Mouse (Mus musculus) hindbrain, embryonic 11.5 days (tissue): ENCODE results near the gene Fmn2. TPM values are rescaled to one million over a fixed set of nuclear protein-coding genes. Genes with fewer than 3 reads are reported as not detected.
A peak's percentile ranks its signal among the peaks of the same experiment; 100 is the strongest.

Source experiments
- ATAC-seq: fragments of 200-750 bp; cut with Nextera tagmentation; 2 replicates; pipeline ENCODE4 v1.8.0; 2017; ENCODE audit warnings: mild to moderate bottlenecking, moderate TSS enrichment, moderate library complexity; ENCODE audit not compliant: low FRiP score
- DNase-seq: peaks from one replicate; pipeline ENCODE4 v3.0.0-alpha.2; 2015; ENCODE audit warnings: low spot score
- H3K27ac ChIP-seq: fragments of 300-500 bp; sonication (generic); 2 replicates; pipeline ENCODE4 v1.5.1; 2014; ENCODE audit warnings: mild to moderate bottlenecking, low read depth, low read length
- H3K27me3 ChIP-seq: fragments of 300-500 bp; sonication (generic); 2 replicates; pipeline ENCODE4 v1.6.1; 2014; ENCODE audit warnings: mild to moderate bottlenecking, low read length, moderate library complexity, mixed read lengths; ENCODE audit not compliant: control insufficient read depth, insufficient read depth
- H3K36me3 ChIP-seq: fragments of 300-500 bp; sonication (generic); 2 replicates; pipeline ENCODE4 v1.6.1; 2014; ENCODE audit warnings: mild to moderate bottlenecking, low read length, moderate library complexity, mixed read lengths; ENCODE audit not compliant: control insufficient read depth, insufficient read depth
- H3K4me1 ChIP-seq: fragments of 300-500 bp; sonication (generic); replicated peaks from 2 replicates; pipeline ENCODE4 v1.6.1; 2014; ENCODE audit warnings: low read length, mixed read lengths; ENCODE audit not compliant: control insufficient read depth, insufficient read depth
- H3K4me2 ChIP-seq: fragments of 300-500 bp; sonication (generic); replicated peaks from 2 replicates; pipeline ENCODE4 v1.6.1; 2014; ENCODE audit warnings: mild to moderate bottlenecking, low read depth, low read length
- H3K4me3 ChIP-seq: fragments of 300-500 bp; sonication (generic); 2 replicates; pipeline ENCODE4 v1.5.1; 2014; ENCODE audit warnings: low read depth, low read length
- H3K9ac ChIP-seq: fragments of 300-500 bp; sonication (generic); 2 replicates; pipeline ENCODE4 v1.6.1; 2014; ENCODE audit warnings: low read depth, low read length
- H3K9me3 ChIP-seq: fragments of 300-500 bp; sonication (generic); 2 replicates; pipeline ENCODE4 v1.6.1; 2016; ENCODE audit warnings: low read length; ENCODE audit not compliant: control insufficient read depth
- WGBS: fragments of 180-500 bp; shearing (Covaris S2); extraction: QIAGEN DNeasy Blood & Tissue Kit; methylation state at CpG from one replicate; pipeline ENCODE4 v1.1.7; 2014; 5-methylcytosine and 5-hydroxymethylcytosine counted together
- polyA plus RNA-seq: library from polyadenylated mRNA; unstranded; fragments of >200 nt; fragmentation: Nextera tagmentation; extraction: Ambion mirVana; gene quantifications from 2 replicates; pipeline ENCODE4 v1.2.1, GENCODE M21; 2014

The Fmn2 gene
- polyA plus RNA-seq = 7.7 and 11.3 TPM in 2 replicates

DNA sequence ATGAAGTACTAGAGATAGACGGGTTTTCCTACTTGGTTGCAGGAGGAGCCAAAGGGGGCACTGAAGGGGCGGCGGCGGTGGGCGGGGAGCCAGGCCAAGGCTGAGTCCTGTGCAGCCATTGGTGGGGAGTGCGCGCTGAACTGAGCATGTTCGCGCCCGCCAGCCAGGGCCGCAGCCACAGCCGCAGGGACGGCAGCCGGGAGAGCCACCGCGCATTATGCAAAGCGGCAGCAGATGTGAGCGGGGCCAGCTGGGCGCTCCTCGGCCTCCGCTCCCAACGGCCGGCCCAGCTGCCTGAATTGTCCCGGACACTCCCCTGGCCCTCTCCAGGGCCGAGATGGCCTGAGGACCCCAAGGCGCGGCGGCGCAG is at the start of gene Fmn2:
Gene Fmn2, plus strand, starts transcription at position 165 of the 370 bp plus-strand sequence.
- DNase-seq (peak; percentile 90), ATAC-seq (peak; percentile 94)
- Histone ChIP-seq H3K4me1 (no peaks in the 10 kb centered on the region; the same call in 1 of the 2 replicates), H3K9ac (peak within 1 kb of the TSS; percentile 84), H3K9me3 (no peaks in the 10 kb centered on the region), H3K4me2 (peak within 1 kb of the TSS; percentile 90), H3K27ac (peak within 1 kb of the TSS; percentile 95), H3K27me3 (no peaks in the 10 kb centered on the region), H3K36me3 (no peaks in the 10 kb centered on the region), H3K4me3 (peak within 1 kb of the TSS; percentile 80)
- WGBS = 0% methylated on average over 26 of the region's 29 CpGs

DNA sequence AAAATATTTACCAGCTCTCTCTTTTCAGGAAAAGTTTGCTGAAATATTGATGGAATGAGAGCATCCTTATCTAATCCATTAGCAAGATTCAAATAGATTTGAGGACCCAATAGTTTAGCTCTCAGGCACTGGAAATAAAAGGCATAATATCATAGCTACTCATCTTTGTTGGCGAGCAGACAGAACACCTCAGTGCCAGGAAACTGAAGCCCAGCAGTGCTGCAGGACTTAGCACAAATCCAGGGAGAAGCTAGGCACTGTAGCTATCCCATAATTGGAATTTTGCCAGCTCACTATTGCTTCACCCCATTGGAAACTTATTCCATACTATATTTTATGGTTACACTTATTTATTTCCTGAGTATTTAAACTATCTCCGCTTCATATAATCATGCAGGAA is 46.5 kb upstream of the Fmn2 start:
- no peak for DNase-seq
- ATAC-seq = no peak
- Histone ChIP-seq H3K27ac (no peak overlapping the region), H3K9me3 (no peaks in the 10 kb centered on the region), H3K9ac (no peak overlapping the region), H3K4me3 (no peak overlapping the region), H3K27me3 (no peaks in the 10 kb centered on the region), H3K4me2 (no peak overlapping the region), H3K36me3 (no peaks in the 10 kb centered on the region), H3K4me1 (no peaks in the 10 kb centered on the region)
- 91% methylated on average over 2 of the region's 2 CpGs for WGBS

DNA sequence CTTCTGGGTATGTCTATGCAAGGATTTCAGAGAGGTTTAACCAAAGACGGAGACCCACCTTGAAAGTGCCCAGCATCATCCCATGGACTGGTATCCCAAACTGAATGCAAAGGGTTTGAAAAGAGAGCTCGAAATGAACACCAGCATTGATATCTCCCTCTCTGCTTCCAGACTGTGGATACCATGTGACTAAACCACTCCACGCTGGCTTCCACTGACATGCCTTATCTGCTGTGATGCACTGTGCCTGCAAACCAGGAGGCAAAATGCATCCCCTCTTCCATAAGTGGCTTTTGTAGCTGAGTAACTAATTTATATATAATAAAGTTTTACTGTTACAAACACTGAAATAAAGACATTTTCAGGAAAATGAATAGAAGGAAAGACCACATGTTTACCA is 36.2 kb upstream of the Fmn2 start:
- DNase-seq (no peak), ATAC-seq (no peak)
- Histone ChIP-seq H3K4me1 (no peaks in the 10 kb centered on the region), H3K9ac (no peak overlapping the region), H3K4me2 (no peak overlapping the region), H3K36me3 (no peaks in the 10 kb centered on the region), H3K4me3 (no peak overlapping the region), H3K27ac (no peak overlapping the region), H3K9me3 (no peaks in the 10 kb centered on the region), H3K27me3 (no peaks in the 10 kb centered on the region)
- 89% methylated on average over 3 of the region's 3 CpGs for WGBS

DNA sequence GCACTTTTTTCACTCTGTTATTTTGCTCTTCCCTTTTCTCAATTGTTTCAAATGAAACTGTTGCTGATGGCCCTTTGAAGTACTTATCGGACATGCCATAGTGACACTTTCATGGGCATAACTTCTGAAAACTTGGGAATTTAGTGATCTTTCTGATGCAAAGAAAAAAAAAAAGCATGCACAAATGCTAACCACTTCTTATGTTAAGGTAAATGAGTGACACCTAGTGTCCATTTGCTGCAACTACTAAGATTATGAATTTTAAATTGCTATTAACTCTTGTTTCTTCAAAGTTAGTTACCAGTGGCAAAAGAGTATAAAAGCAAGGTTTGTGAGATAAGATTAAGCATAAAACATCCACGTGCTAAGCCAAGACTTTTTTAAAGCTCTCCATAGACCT is 35.4 kb upstream of the Fmn2 start:
- Histone ChIP-seq H3K4me3 (no peak overlapping the region), H3K27me3 (no peaks in the 10 kb centered on the region), H3K4me1 (no peaks in the 10 kb centered on the region), H3K27ac (no peak overlapping the region), H3K9ac (no peak overlapping the region), H3K36me3 (no peaks in the 10 kb centered on the region), H3K4me2 (no peak overlapping the region), H3K9me3 (no peaks in the 10 kb centered on the region)
- no peak for ATAC-seq
- peak; percentile 39 for DNase-seq
- WGBS = 35% methylated on average over 2 of the region's 2 CpGs

DNA sequence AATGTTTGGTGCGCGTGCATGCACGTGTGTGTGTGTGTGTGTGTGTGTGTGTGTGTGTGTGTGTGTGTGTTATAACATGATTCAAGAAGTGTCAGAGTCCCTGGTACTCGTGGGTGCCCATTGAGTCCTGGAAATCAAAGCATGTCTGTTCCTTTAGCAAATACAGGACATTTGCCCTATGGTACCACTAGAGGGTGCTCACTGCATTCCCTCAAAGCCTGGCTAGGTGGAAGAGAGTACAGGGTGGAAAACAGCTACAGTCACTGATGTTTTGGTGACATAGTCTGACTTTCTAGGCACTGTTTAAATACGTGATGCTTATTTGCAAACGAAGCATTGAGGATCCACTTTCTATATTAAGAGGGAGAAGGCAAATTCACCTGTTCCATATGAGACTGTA is 31.9 kb upstream of the Fmn2 start:
- ATAC-seq = peak; percentile 78
- H3K4me3 ChIP-seq = no peak overlapping the region
- no peaks in the 10 kb centered on the region for H3K9me3 ChIP-seq
- DNase-seq = peak; percentile 71
- no peak overlapping the region for H3K27ac ChIP-seq
- no peaks in the 10 kb centered on the region for H3K27me3 ChIP-seq
- WGBS = 8% methylated on average over 6 of the region's 6 CpGs
- no peaks in the 10 kb centered on the region for H3K36me3 ChIP-seq
- no peak overlapping the region for H3K4me2 ChIP-seq
- no peaks in the 10 kb centered on the region for H3K4me1 ChIP-seq
- no peak overlapping the region for H3K9ac ChIP-seq

DNA sequence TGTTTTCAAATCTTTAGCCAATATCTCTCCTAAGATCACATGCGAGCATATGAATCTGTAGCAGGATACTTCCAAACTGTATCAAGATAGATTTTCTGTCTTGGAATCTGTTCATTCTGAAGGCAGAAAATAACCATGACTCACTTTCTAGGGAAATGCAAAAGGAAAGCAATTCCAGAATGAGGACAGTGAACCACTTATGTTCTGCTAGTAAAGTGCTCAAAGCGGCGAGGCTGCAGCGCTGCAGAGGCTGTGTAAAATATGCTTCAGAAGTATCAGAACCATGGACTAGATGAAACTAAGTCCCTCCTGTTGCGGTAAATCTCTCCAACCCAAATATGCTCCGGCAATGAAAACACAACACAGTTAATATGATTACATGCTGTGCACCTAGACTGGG is 19.1 kb upstream of the Fmn2 start:
- Histone ChIP-seq H3K27me3 (no peaks in the 10 kb centered on the region), H3K9me3 (no peaks in the 10 kb centered on the region), H3K9ac (no peak overlapping the region), H3K4me3 (no peak overlapping the region), H3K4me2 (no peak overlapping the region), H3K27ac (no peak overlapping the region), H3K4me1 (no peaks in the 10 kb centered on the region), H3K36me3 (no peaks in the 10 kb centered on the region)
- DNase-seq (no peak), ATAC-seq (no peak)
- 91% methylated on average over 6 of the region's 6 CpGs for WGBS

DNA sequence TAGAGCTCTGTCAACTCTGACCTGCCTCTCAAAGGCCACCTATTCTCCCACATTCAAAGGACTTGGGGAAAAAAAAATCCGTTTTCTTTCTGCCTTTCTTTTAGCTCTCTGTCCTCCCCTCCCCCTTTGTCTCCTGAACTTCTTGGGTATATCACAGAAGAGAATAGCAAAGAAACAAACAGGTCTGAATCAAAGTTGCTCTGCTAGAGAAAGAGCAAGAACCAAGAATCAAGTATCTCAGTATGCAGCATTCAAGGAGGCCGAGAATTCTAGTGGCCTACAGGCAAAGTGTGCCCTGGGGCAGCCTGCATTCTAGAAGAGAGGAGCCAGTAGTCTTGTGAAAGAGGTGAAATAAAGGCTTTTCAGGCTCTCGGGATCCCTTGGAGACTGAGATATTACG is 1.6 kb upstream of the Fmn2 start:
- 21% methylated on average over 4 of the region's 4 CpGs for WGBS

DNA sequence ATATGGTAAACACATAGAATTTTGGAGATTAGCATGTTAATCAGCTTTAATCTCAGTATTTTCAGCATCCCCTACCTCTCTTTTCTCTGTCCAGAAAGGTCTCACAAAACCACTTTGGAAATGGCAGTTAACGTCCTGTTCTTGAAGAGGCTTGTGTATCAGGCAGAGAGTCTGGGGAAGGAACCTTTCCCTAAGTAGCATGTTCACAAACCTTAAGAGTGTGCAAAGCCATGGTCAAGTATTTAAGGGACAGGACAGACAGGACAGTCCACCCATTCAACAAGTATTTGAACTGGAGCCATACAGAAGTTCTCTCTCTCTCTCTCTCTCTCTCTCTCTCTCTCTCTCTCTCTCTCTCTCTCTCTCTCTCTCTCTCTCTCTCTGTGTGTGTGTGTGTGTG is 614 bp upstream of the Fmn2 start:
- Histone ChIP-seq H3K36me3 (no peaks in the 10 kb centered on the region), H3K9ac (no peak overlapping the region), H3K4me3 (no peak overlapping the region), H3K9me3 (no peaks in the 10 kb centered on the region), H3K27me3 (no peaks in the 10 kb centered on the region), H3K4me1 (no peaks in the 10 kb centered on the region; the same call in 1 of the 2 replicates), H3K4me2 (no peak overlapping the region; the same call in 1 of the 2 replicates), H3K27ac (no peak overlapping the region)
- peak; percentile 33 for DNase-seq
- 20% methylated on average over 1 of the region's 1 CpGs for WGBS
- no peak for ATAC-seq

More for the DNA sequence above, 1.6 kb upstream of the Fmn2 start:
- no peaks in the 10 kb centered on the region for H3K9me3 ChIP-seq
- no peaks in the 10 kb centered on the region for H3K4me1 ChIP-seq
- no peak overlapping the region for H3K4me3 ChIP-seq
- DNase-seq (peak; percentile 35), ATAC-seq (no peak)
- no peak overlapping the region for H3K9ac ChIP-seq
- H3K4me2 ChIP-seq = no peak overlapping the region
- H3K36me3 ChIP-seq = no peaks in the 10 kb centered on the region
- peak overlapping the region; percentile 3 for H3K27ac ChIP-seq
- H3K27me3 ChIP-seq = no peaks in the 10 kb centered on the region

DNA sequence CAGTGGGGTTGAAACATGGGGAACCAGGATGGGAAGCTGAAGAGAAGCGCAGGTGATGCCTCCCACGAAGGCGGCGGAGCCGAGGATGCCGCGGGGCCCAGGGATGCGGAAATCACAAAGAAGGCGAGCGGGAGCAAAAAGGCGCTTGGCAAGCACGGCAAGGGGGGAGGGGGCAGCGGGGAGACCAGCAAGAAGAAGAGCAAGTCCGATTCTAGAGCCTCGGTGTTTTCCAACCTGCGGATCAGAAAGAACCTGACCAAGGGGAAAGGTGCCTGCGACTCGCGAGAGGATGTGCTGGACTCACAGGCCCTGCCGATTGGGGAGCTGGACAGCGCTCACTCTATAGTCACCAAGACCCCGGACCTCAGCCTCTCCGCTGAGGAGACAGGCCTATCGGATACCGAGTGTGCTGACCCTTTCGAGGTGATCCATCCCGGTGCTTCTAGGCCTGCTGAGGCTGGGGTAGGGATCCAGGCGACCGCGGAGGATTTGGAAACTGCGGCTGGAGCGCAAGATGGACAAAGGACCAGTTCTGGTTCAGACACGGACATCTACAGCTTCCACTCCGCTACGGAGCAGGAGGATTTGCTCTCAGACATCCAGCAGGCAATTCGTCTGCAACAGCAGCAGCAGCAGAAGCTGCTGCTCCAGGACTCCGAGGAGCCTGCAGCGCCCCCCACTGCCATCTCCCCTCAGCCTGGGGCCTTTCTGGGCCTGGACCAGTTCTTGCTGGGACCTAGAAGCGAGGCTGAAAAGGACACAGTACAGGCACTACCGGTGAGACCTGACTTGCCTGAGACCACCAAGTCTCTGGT is 613 bp downstream of the Fmn2 start:
- DNase-seq (peak; percentile 75), ATAC-seq (peak; percentile 63)
- Histone ChIP-seq H3K4me2 (peak overlapping the region; percentile 90), H3K36me3 (no peaks in the 10 kb centered on the region), H3K27me3 (no peaks in the 10 kb centered on the region), H3K9me3 (no peaks in the 10 kb centered on the region), H3K4me1 (no peaks in the 10 kb centered on the region; the same call in 1 of the 2 replicates), H3K27ac (peak overlapping the region; percentile 95), H3K4me3 (peak overlapping the region; percentile 80), H3K9ac (peak overlapping the region; percentile 84)
- WGBS = under 1% methylated on average over 40 of the region's 40 CpGs
